Mouse (Mus musculus) cortical plate, adult 2 months (tissue): Measurements from ENCODE around the gene Hbb-bs.

Source experiments
- CTCF ChIP-seq: fragments of 200-500 bp; IDR thresholded peaks from 2 replicates; pipeline ENCODE4 v1.5.1; 2011; ENCODE audit warnings: mild to moderate bottlenecking, control low read depth, low read length; ENCODE audit not compliant: insufficient read depth; ENCODE audit errors: extremely low read depth
- POLR2A ChIP-seq: fragments of 200-500 bp; IDR thresholded peaks from 2 replicates; pipeline ENCODE4 v1.6.1; 2011; ENCODE audit warnings: mild to moderate bottlenecking, low read length, control low read depth; ENCODE audit not compliant: insufficient read depth; ENCODE audit errors: extremely low read depth

DNA sequence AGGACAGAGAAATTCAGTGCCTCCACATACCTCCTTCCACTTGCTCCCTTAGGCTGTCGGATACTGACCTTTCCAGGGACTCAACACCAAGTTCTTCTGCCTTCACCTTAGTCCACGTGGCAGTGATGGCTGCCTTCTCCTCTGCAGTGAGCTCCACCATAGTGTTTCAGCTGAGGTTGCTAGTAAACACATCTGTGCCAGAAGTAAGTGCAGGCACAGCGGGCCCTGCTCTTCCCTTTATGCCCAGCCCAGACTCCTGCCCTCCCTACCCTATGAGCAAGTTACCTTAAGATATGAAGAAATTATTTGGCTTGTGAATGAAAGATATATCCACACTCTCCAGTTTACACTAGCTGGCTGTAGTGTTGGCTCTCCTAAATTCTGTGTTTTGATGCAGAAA is 12.4 kb upstream of the Hbb-bs start, which contains the start of gene Hbb-bh2:
- TF ChIP-seq CTCF (no peak), POLR2A (no peak)
